Mouse (Mus musculus): ENCODE measurements at regions not wholly inside any gene's neighbourhood (a gene's known extent, or its start where the extent isn't known, plus 50 kb on each side); places are given as distances from the start of the nearest gene placed in this dataset.

DNA sequence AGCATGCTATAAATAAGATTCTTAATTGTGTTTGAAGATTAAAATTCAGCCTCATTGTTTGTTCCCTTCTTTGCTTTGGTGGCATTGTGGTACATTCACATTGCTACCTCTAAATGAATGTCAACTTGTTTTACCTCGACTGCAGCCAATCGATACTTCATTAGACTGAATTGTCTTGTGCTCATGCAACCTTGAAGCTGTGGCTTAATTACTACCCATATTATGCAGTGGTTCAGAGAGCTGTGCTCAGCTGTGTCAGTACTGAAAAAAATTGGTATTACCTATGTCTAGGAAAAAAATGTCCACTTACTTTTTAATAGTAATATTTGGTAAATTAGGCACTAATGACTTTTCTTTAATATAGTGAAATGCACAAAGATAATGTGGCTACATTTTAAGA lies 1523.6 kb upstream of the Gm8797 start:
- no peak for ATAC-seq (replicated peaks; ENCODE audit: insufficient number of reproducible peaks, low FRiP score, low TSS enrichment, poor library complexity, severe bottlenecking)

GRCm38 (mm10) chr3:4271361-4271760 lies 1479.2 kb upstream of the Gm8797 start:
- ATAC-seq (replicated peaks; ENCODE audit: insufficient number of reproducible peaks, low FRiP score, low TSS enrichment, poor library complexity, severe bottlenecking) = no peak

DNA sequence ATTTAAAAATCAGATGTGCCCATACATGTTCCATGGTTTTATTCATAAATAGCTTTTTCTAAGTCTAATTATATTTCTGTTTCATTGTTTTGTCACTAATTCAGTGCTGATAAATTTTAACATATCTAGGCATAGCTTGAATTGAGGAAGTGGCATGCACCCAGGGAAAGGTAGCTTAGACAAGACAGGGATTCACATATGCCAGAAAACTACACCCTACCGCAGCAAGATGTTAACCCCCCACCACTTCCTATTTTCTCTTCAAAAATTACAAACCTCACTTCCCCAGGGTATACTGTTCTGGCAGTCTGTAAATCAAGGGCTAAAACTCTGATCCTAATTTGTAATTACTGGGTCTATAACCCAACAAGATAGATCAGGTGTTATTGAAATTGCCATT lies 1476.0 kb upstream of the Gm8797 start:
- ATAC-seq (replicated peaks; ENCODE audit: insufficient number of reproducible peaks, low FRiP score, low TSS enrichment, poor library complexity, severe bottlenecking) = no peak

DNA sequence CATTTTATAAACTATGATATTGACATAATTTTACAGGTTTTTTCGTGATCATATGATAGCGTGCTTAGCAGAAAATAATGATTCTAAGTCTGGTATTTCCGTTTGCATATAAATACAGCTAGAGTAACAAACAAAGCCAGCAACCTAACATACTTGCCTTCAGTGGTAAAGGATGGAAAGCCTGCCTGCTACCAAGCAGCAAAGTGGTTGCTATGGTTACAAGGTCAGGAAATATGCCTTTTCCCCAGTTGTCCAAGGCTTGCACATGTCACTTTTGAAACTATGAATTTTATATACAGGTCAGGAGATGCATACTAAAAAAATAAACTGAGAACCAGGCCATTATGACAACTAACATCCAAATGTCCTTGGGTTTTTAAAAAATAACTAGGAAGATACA lies 1472.6 kb upstream of the Gm8797 start:
- ATAC-seq (replicated peaks; ENCODE audit: insufficient number of reproducible peaks, low FRiP score, low TSS enrichment, poor library complexity, severe bottlenecking) = no peak

GRCm38 (mm10) chr3:4280366-4281020 lies 1470.1 kb upstream of the Gm8797 start:
- ATAC-seq (replicated peaks; ENCODE audit: insufficient number of reproducible peaks, low FRiP score, low TSS enrichment, poor library complexity, severe bottlenecking) = no peak

DNA sequence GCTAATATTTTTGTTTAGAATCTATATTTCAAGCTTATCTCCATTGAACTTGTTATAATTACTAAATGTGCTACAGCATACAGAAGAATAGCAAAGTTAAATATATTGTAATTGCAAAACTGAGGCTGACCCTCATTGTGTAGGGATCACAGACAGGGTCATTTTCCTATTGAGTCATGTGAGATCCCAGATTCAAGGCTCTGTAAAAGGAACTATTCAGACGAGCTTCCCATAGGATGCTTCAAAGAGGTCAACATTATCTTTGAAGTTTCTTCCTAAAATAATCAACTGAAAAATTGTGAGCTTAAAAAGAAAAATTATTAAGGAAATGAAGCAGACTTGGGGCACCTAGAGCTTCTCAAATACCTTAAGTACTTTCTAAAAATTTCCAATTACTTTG lies 1469.5 kb upstream of the Gm8797 start:
- no peak for ATAC-seq (replicated peaks; ENCODE audit: insufficient number of reproducible peaks, low FRiP score, low TSS enrichment, poor library complexity, severe bottlenecking)

- ATAC-seq (replicated peaks; ENCODE audit: insufficient number of reproducible peaks, low FRiP score, low TSS enrichment, poor library complexity, severe bottlenecking) = no peak
Observed at GRCm38 (mm10) chr3:4287141-4287540, 1463.5 kb upstream of the Gm8797 start.

DNA sequence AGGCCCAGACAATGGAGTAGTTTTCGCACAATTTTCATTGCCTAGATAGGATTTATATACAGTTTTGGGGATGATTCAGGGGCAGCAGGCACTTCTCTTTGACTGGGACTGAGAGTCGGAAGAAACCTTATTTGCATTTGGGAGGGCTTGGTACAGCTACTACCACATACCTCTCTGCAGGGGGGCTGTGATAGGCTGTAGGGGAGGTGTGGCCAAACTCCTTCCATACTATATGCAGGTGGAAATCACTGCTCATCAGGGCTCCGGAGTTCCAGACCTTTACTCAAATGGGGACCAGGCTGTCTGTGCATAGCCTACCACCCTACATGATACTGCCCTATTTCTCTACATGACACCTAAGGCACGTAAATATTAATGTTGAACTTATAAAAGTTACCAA lies 1414.2 kb upstream of the Gm8797 start:
- ATAC-seq (replicated peaks; ENCODE audit: insufficient number of reproducible peaks, low FRiP score, low TSS enrichment, poor library complexity, severe bottlenecking) = no peak

- ATAC-seq (replicated peaks; ENCODE audit: insufficient number of reproducible peaks, low FRiP score, low TSS enrichment, poor library complexity, severe bottlenecking) = 0 out of 2 replicates have a peak, but pooled peaks have one; percentile 17
Observed at GRCm38 (mm10) chr3:4339153-4339552, 1411.5 kb upstream of the Gm8797 start.

Data from monocyte, adult 5-6 weeks (primary cell).